Mouse (Mus musculus) brain, embryonic 14.5 days (tissue): ENCODE measurements around the gene Ap2b1.

ENCODE experiments used
- CTCF ChIP-seq: fragments of 200-500 bp; IDR thresholded peaks from 2 replicates; pipeline ENCODE4 v1.5.1; 2012; ENCODE audit warnings: inconsistent platforms, mild to moderate bottlenecking, moderate library complexity, borderline replicate concordance; ENCODE audit not compliant: insufficient read depth, insufficient read length; ENCODE audit errors: extremely low read depth
- POLR2A ChIP-seq: fragments of 200-500 bp; IDR thresholded peaks from 2 replicates; pipeline ENCODE4 v1.6.1; 2012; ENCODE audit warnings: mild to moderate bottlenecking, inconsistent platforms, borderline replicate concordance; ENCODE audit not compliant: poor library complexity, insufficient read depth, insufficient read length, severe bottlenecking; ENCODE audit errors: extremely low read depth

DNA sequence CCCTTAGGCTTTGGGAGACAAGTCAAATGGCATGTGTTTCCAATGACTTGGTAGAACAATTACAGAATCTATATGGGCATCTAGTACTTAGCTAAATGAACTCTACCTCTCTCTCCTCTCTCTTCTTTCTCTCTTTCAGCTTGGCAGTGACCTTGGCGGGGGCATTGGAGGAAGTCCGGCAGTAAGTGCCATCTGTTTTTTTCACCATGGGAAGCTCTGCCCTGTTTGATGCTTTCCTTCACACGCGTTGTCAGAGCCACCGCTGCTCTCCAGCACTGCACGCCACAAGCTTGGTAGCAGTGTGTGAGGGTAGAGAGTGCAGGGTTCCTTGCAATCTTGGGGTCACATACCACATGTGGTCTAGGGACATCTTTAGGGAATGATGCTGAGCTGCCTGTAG lies 65.8 kb downstream of the Ap2b1 start:
- TF ChIP-seq CTCF = no peak
- TF ChIP-seq POLR2A = no peak
